ENCODE assay signal across 21 mouse cellular contexts in genomic region chr6:100094653-100095217, GRCm38 (mm10).
DNase-seq lines count a peak whose midpoint lies in the region; ATAC-seq and TF ChIP-seq lines count a peak whose summit lies in the region.
"Had no signal": no experiment of that assay in that cellular context is flagged by ENCODE, and none has a peak within 500 bp of the region (broad histone marks: within the 10 kb centered on the region; RNA-seq: fewer than 3 reads in every experiment).

No protein-coding gene starts in this region.

- H3K79me2 ChIP-seq in heart, adult 2 months (replicated peaks; ENCODE audit: control insufficient read depth, insufficient read depth, low read length) = no peaks in the 10 kb centered on the region

- DNase-seq in heart, adult 2 months = no peak
- peak; percentile 72 to 79 for DNase-seq in urinary bladder, adult 18-20 months (ENCODE audit: low spot score in 2 of 2)
- no peak for DNase-seq in urinary bladder, postnatal 10 days (ENCODE audit: low spot score)
- DNase-seq in liver, embryonic 13.5 days = peak; percentile 20
- peak; percentile 42 for DNase-seq in urinary bladder, postnatal 25 days (ENCODE audit: low spot score)
- no peak for DNase-seq in right cerebral cortex, adult 2 months (ENCODE audit: low spot score in 2 of 2)
- DNase-seq in ovary, postnatal 10 days (ENCODE audit: low spot score) = no peak
- DNase-seq: cerebellum, adult 2 months; gastrocnemius, adult 2 months; heart, adult 18-20 months; kidney, adult 9 months; layer of hippocampus, postnatal 36 days; lung, adult 18-20 months; lung, postnatal 4 days; right cerebral cortex, postnatal 25 days; thymus, postnatal 25 days had no signal

- no peaks in the 10 kb centered on the region for H3K9me3 ChIP-seq in heart, embryonic 13.5 days
- no peaks in the 10 kb centered on the region for H3K9me3 ChIP-seq in liver, embryonic 13.5 days (replicated peaks)
- H3K9me3 ChIP-seq: embryonic facial prominence, embryonic 15.5 days; midbrain, embryonic 13.5 days had no signal

- H3K4me2 ChIP-seq in heart, embryonic 13.5 days = no peak overlapping the region
- peak overlapping the region; percentile 28; the same call in 1 of the 2 replicates for H3K4me2 ChIP-seq in liver, embryonic 13.5 days
- H3K4me2 ChIP-seq: embryonic facial prominence, embryonic 15.5 days; midbrain, embryonic 13.5 days had no signal

- peaks cover 65% of the 10 kb centered on the region for H3K27me3 ChIP-seq in heart, embryonic 13.5 days (replicated peaks)
- H3K27me3 ChIP-seq in heart, adult 2 months (ENCODE audit: control insufficient read depth, insufficient read depth, low read length) = no peaks in the 10 kb centered on the region; the same call in 1 of the 2 replicates
- H3K27me3 ChIP-seq in liver, embryonic 13.5 days = 0 out of 2 replicates have a peak, but pooled peaks cover 7% of the 10 kb centered on the region
- H3K27me3 ChIP-seq: midbrain, embryonic 13.5 days had no signal

- H3K27ac ChIP-seq in heart, embryonic 13.5 days (replicated peaks) = peak overlapping the region; percentile 7; the same call in 1 of the 2 replicates
- H3K27ac ChIP-seq in heart, adult 2 months = no peak overlapping the region
- no peak overlapping the region for H3K27ac ChIP-seq in liver, embryonic 13.5 days
- H3K27ac ChIP-seq: embryonic facial prominence, embryonic 15.5 days; gastrocnemius, adult 2 months; midbrain, embryonic 13.5 days had no signal

- no peak for TF ChIP-seq CTCF in heart, adult 2 months (IDR thresholded peaks at IDR 0.05)

- H3K4me1 ChIP-seq in heart, embryonic 13.5 days = peaks cover 22% of the 10 kb centered on the region
- H3K4me1 ChIP-seq in heart, adult 2 months (ENCODE audit: control insufficient read depth, insufficient read depth, low read length) = no peaks in the 10 kb centered on the region
- peaks cover 13% of the 10 kb centered on the region; the same call in 1 of the 2 replicates for H3K4me1 ChIP-seq in liver, embryonic 13.5 days (replicated peaks)
- H3K4me1 ChIP-seq: midbrain, embryonic 13.5 days had no signal

- TF ChIP-seq POLR2A in heart, adult 2 months (IDR thresholded peaks at IDR 0.05; ENCODE audit: insufficient read depth, low read depth, low read length) = no peak

- ATAC-seq in heart, embryonic 13.5 days (ENCODE audit: extremely low read depth, insufficient number of reproducible peaks, low FRiP score, low TSS enrichment) = no peak
- ATAC-seq in liver, embryonic 13.5 days (ENCODE audit: low read depth) = peak; percentile 91
- ATAC-seq: forebrain, embryonic 14.5 days; midbrain, embryonic 13.5 days; Patski had no signal

- H3K36me3 ChIP-seq in heart, embryonic 13.5 days = no peaks in the 10 kb centered on the region
- no peaks in the 10 kb centered on the region for H3K36me3 ChIP-seq in heart, adult 2 months (ENCODE audit: control insufficient read depth, insufficient read depth, low read length)
- no peaks in the 10 kb centered on the region for H3K36me3 ChIP-seq in liver, embryonic 13.5 days
- H3K36me3 ChIP-seq: embryonic facial prominence, embryonic 15.5 days; midbrain, embryonic 13.5 days had no signal

- 0 out of 2 replicates have a peak overlapping the region, but pooled peaks have one; percentile 11 for H3K9ac ChIP-seq in heart, embryonic 13.5 days
- no peak overlapping the region for H3K9ac ChIP-seq in heart, adult 2 months (ENCODE audit: low read depth, low read length)
- H3K9ac ChIP-seq in liver, embryonic 13.5 days = no peak overlapping the region
- H3K9ac ChIP-seq: embryonic facial prominence, embryonic 15.5 days; midbrain, embryonic 13.5 days had no signal

- no peak overlapping the region for H3K4me3 ChIP-seq in heart, embryonic 13.5 days
- no peak overlapping the region for H3K4me3 ChIP-seq in heart, adult 2 months
- no peak overlapping the region for H3K4me3 ChIP-seq in liver, embryonic 13.5 days (replicated peaks)
- H3K4me3 ChIP-seq: embryonic facial prominence, embryonic 15.5 days; gastrocnemius, adult 2 months; midbrain, embryonic 13.5 days had no signal

- 39% methylated on average over 6 of the region's 6 CpGs for WGBS in heart, embryonic 13.5 days
- 67% methylated on average over 6 of the region's 6 CpGs for WGBS in heart, adult 2 months
- 64% methylated on average over 6 of the region's 6 CpGs for WGBS in liver, embryonic 13.5 days (ENCODE audit: insufficient replicate concordance)

- no peak for TF ChIP-seq EP300 in heart, adult 2 months (IDR thresholded peaks at IDR 0.05; ENCODE audit: insufficient read depth, low read depth, low read length)

- intact Hi-C loops in heart, adult 2 months (cut with DNase I) = no loop called here

Comparison
In these comparisons a context has a peak if more than half of its experiments do, and no peak if none do; other contexts are left out.
1. DNase-seq: peak in urinary bladder, adult 18-20 months (2 of 2), liver, embryonic 13.5 days (single experiment) and urinary bladder, postnatal 25 days (single experiment); none in heart, adult 2 months (0 of 2), urinary bladder, postnatal 10 days (single experiment), right cerebral cortex, adult 2 months (0 of 2) and ovary, postnatal 10 days (single experiment).